Mouse (Mus musculus): ENCODE measurements around the gene Piwil4. TPM values are rescaled to one million over a fixed set of nuclear protein-coding genes. Genes with fewer than 3 reads are reported as not detected.

Piwil4 gene
- polyA plus RNA-seq, 1 experiment from 2014 or later = 0.10 TPM

GRCm38 (mm10) chr9:14758590-14758989, 18.1 kb upstream of the Piwil4 start:
- Histone ChIP-seq H3K4me1 (replicated peaks) (no peaks in the 10 kb centered on the region), H3K27me3 (no peaks in the 10 kb centered on the region), H3K9me3 (replicated peaks) (no peaks in the 10 kb centered on the region), H3K4me2 (no peak overlapping the region), H3K4me3 (replicated peaks) (no peak overlapping the region), H3K9ac (no peak overlapping the region), H3K36me3 (replicated peaks) (no peaks in the 10 kb centered on the region), H3K27ac (replicated peaks) (no peak overlapping the region)
- ATAC-seq (ENCODE audit: insufficient read depth) = no peak
- WGBS (ENCODE audit: insufficient replicate concordance) = 31% methylated on average over 7 of the region's 7 CpGs

- ATAC-seq (ENCODE audit: insufficient read depth) = no peak
- H3K9me3 ChIP-seq (replicated peaks) = no peaks in the 10 kb centered on the region
- peaks cover 19% of the 10 kb centered on the region for H3K27me3 ChIP-seq
- H3K9ac ChIP-seq = no peak overlapping the region
- H3K4me1 ChIP-seq (replicated peaks) = peaks cover 12% of the 10 kb centered on the region
- no peak overlapping the region for H3K4me3 ChIP-seq (replicated peaks)
- no peaks in the 10 kb centered on the region for H3K36me3 ChIP-seq (replicated peaks)
- no peak overlapping the region for H3K27ac ChIP-seq (replicated peaks)
- H3K4me2 ChIP-seq = no peak overlapping the region
- WGBS (ENCODE audit: insufficient replicate concordance) = 53% methylated on average over 3 of the region's 3 CpGs
Observed at GRCm38 (mm10) chr9:14754469-14754868, 13.9 kb upstream of the Piwil4 start.

GRCm38 (mm10) chr9:14753947-14754346, 13.4 kb upstream of the Piwil4 start:
- Histone ChIP-seq H3K36me3 (replicated peaks) (no peaks in the 10 kb centered on the region), H3K4me3 (replicated peaks) (no peak overlapping the region), H3K27ac (replicated peaks) (no peak overlapping the region), H3K4me1 (replicated peaks) (peaks cover 12% of the 10 kb centered on the region), H3K27me3 (peaks cover 19% of the 10 kb centered on the region), H3K9me3 (replicated peaks) (no peaks in the 10 kb centered on the region), H3K4me2 (no peak overlapping the region), H3K9ac (no peak overlapping the region)
- no peak for ATAC-seq (ENCODE audit: insufficient read depth)

GRCm38 (mm10) chr9:14752001-14752522, 11.5 kb upstream of the Piwil4 start, which contains the start of gene Fut4:
Gene Fut4 (minus strand): TSS chr9:14752393.
- H3K4me3 ChIP-seq (replicated peaks) = peak within 1 kb of the TSS; percentile 52
- H3K27ac ChIP-seq (replicated peaks) = no peak within 1 kb of the TSS
- peaks cover 19% of the 10 kb centered on the region for H3K27me3 ChIP-seq
- peaks cover 12% of the 10 kb centered on the region for H3K4me1 ChIP-seq (replicated peaks)
- H3K36me3 ChIP-seq (replicated peaks) = no peaks in the 10 kb centered on the region
- no peaks in the 10 kb centered on the region for H3K9me3 ChIP-seq (replicated peaks)
- H3K4me2 ChIP-seq = peak within 1 kb of the TSS; percentile 74
- under 1% methylated on average over 28 of the region's 28 CpGs for WGBS (ENCODE audit: insufficient replicate concordance)
- ATAC-seq (ENCODE audit: insufficient read depth) = peak; percentile 63
- H3K9ac ChIP-seq = peak within 1 kb of the TSS; percentile 30; the same call in 1 of the 2 replicates

GRCm38 (mm10) chr9:14751503-14752000, 11.0 kb upstream of the Piwil4 start:
- Histone ChIP-seq H3K4me3 (replicated peaks) (peak overlapping the region; percentile 52), H3K4me1 (replicated peaks) (peaks cover 12% of the 10 kb centered on the region), H3K9ac (peak overlapping the region; percentile 30; the same call in 1 of the 2 replicates), H3K27me3 (peaks cover 19% of the 10 kb centered on the region), H3K9me3 (replicated peaks) (no peaks in the 10 kb centered on the region), H3K4me2 (peak overlapping the region; percentile 74), H3K36me3 (replicated peaks) (no peaks in the 10 kb centered on the region), H3K27ac (replicated peaks) (no peak overlapping the region)
- ATAC-seq (ENCODE audit: insufficient read depth) = peak; percentile 47
- 1% methylated on average over 50 of the region's 50 CpGs for WGBS (ENCODE audit: insufficient replicate concordance)

GRCm38 (mm10) chr9:14750901-14751502, 10.5 kb upstream of the Piwil4 start:
- Histone ChIP-seq H3K27me3 (peaks cover 19% of the 10 kb centered on the region), H3K4me1 (replicated peaks) (peaks cover 12% of the 10 kb centered on the region), H3K9me3 (replicated peaks) (no peaks in the 10 kb centered on the region), H3K27ac (replicated peaks) (no peak overlapping the region), H3K4me2 (peak overlapping the region; percentile 74), H3K4me3 (replicated peaks) (peak overlapping the region; percentile 52), H3K36me3 (replicated peaks) (no peaks in the 10 kb centered on the region), H3K9ac (no peak overlapping the region)
- WGBS (ENCODE audit: insufficient replicate concordance) = 58% methylated on average over 42 of the region's 42 CpGs
- no peak for ATAC-seq (ENCODE audit: insufficient read depth)

- WGBS (ENCODE audit: insufficient replicate concordance) = 47% methylated on average over 4 of the region's 4 CpGs
Observed at GRCm38 (mm10) chr9:14739498-14740150, 909 bp downstream of the Piwil4 start.

GRCm38 (mm10) chr9:14730941-14731541, 9.5 kb downstream of the Piwil4 start:
- no peaks in the 10 kb centered on the region for H3K36me3 ChIP-seq (replicated peaks)
- WGBS (ENCODE audit: insufficient replicate concordance) = 42% methylated on average over 9 of the region's 9 CpGs
- H3K4me2 ChIP-seq = no peak overlapping the region
- no peak for ATAC-seq (ENCODE audit: insufficient read depth)
- no peak overlapping the region for H3K9ac ChIP-seq
- no peaks in the 10 kb centered on the region for H3K27me3 ChIP-seq
- no peak overlapping the region for H3K4me3 ChIP-seq (replicated peaks)
- H3K27ac ChIP-seq (replicated peaks) = no peak overlapping the region
- no peaks in the 10 kb centered on the region for H3K9me3 ChIP-seq (replicated peaks)
- no peaks in the 10 kb centered on the region for H3K4me1 ChIP-seq (replicated peaks)

More at GRCm38 (mm10) chr9:14739498-14740150, 909 bp downstream of the Piwil4 start:
- H3K27ac ChIP-seq (replicated peaks) = no peak overlapping the region
- no peak for ATAC-seq (ENCODE audit: insufficient read depth)
- no peak overlapping the region for H3K9ac ChIP-seq
- 0 out of 2 replicates have a peak, but pooled peaks cover 3% of the 10 kb centered on the region for H3K4me1 ChIP-seq (replicated peaks)
- no peaks in the 10 kb centered on the region for H3K9me3 ChIP-seq (replicated peaks)
- no peaks in the 10 kb centered on the region for H3K36me3 ChIP-seq (replicated peaks)
- no peaks in the 10 kb centered on the region for H3K27me3 ChIP-seq
- no peak overlapping the region for H3K4me3 ChIP-seq (replicated peaks)
- H3K4me2 ChIP-seq = no peak overlapping the region

GRCm38 (mm10) chr9:14728365-14728764, 12.2 kb downstream of the Piwil4 start:
- no peak overlapping the region for H3K27ac ChIP-seq (replicated peaks)
- 59% methylated on average over 4 of the region's 4 CpGs for WGBS (ENCODE audit: insufficient replicate concordance)
- no peak overlapping the region for H3K9ac ChIP-seq
- no peaks in the 10 kb centered on the region for H3K27me3 ChIP-seq
- no peaks in the 10 kb centered on the region for H3K36me3 ChIP-seq (replicated peaks)
- H3K4me2 ChIP-seq = no peak overlapping the region
- no peak for ATAC-seq (ENCODE audit: insufficient read depth)
- no peaks in the 10 kb centered on the region for H3K4me1 ChIP-seq (replicated peaks)
- no peaks in the 10 kb centered on the region for H3K9me3 ChIP-seq (replicated peaks)
- no peak overlapping the region for H3K4me3 ChIP-seq (replicated peaks)

GRCm38 (mm10) chr9:14726629-14727028, 13.9 kb downstream of the Piwil4 start:
- 60% methylated on average over 4 of the region's 4 CpGs for WGBS (ENCODE audit: insufficient replicate concordance)
- Histone ChIP-seq H3K4me3 (replicated peaks) (no peak overlapping the region), H3K27ac (replicated peaks) (no peak overlapping the region), H3K4me2 (no peak overlapping the region), H3K4me1 (replicated peaks) (no peaks in the 10 kb centered on the region), H3K27me3 (no peaks in the 10 kb centered on the region), H3K9ac (no peak overlapping the region), H3K9me3 (replicated peaks) (no peaks in the 10 kb centered on the region), H3K36me3 (replicated peaks) (no peaks in the 10 kb centered on the region)
- ATAC-seq (ENCODE audit: insufficient read depth) = no peak

GRCm38 (mm10) chr9:14726005-14726404, 14.5 kb downstream of the Piwil4 start:
- Histone ChIP-seq H3K9me3 (replicated peaks) (no peaks in the 10 kb centered on the region), H3K9ac (no peak overlapping the region), H3K4me2 (no peak overlapping the region), H3K36me3 (replicated peaks) (no peaks in the 10 kb centered on the region), H3K4me3 (replicated peaks) (no peak overlapping the region), H3K27me3 (no peaks in the 10 kb centered on the region), H3K4me1 (replicated peaks) (no peaks in the 10 kb centered on the region), H3K27ac (replicated peaks) (no peak overlapping the region)
- ATAC-seq (ENCODE audit: insufficient read depth) = no peak
- WGBS (ENCODE audit: insufficient replicate concordance) = 68% methylated on average over 6 of the region's 6 CpGs

Measured in liver, embryonic 15.5 days (tissue).